Mouse (Mus musculus): ENCODE measurements around the gene Wfdc5. TPM values are rescaled to one million over a fixed set of nuclear protein-coding genes. Genes with fewer than 3 reads are reported as not detected.

Wfdc5 gene
- polyA plus RNA-seq, 1 experiment from 2014 or later = 2.6 TPM

DNA sequence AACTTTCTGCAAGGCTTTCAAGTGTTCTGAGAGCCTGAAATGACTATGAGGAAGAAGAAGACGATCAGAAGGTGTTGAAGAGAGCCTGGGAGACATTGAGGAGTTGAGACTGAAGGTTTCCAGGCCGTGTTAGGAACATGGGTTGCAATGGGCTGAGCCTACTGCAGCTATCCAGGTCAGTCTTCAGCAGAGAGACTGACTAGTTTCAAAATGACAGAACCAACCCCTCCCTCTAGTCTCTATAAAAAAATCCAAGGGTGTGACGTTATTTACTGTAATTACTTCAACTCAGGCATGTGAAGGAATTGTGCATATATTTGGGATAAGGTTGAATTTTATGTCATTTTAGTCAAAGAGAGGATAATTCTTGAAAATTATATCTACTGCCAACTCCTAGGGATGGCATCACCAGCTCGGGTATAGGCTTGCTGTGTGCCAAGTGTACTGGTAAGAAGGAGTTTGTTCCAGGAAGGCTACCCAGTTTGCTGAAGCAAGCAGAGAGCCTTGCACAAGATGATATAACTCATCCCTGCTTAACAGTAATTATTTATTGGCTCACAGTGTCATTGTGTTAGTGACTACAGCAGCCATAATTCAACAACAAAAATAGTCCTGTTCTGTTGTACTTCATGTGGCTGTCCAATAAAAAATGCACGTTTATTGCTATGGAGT lies 12.6 kb upstream of the Wfdc5 start:
- no peak overlapping the region for H3K4me3 ChIP-seq (replicated peaks)
- ATAC-seq (ENCODE audit: insufficient read depth, low FRiP score, low read depth) = no peak
- H3K9ac ChIP-seq = no peak overlapping the region
- no peaks in the 10 kb centered on the region for H3K36me3 ChIP-seq
- 69% methylated on average over 5 of the region's 5 CpGs for WGBS
- H3K27me3 ChIP-seq (replicated peaks) = no peaks in the 10 kb centered on the region
- H3K4me1 ChIP-seq = no peaks in the 10 kb centered on the region
- no peak overlapping the region for H3K4me2 ChIP-seq
- no peak overlapping the region for H3K27ac ChIP-seq
- H3K9me3 ChIP-seq = no peaks in the 10 kb centered on the region

DNA sequence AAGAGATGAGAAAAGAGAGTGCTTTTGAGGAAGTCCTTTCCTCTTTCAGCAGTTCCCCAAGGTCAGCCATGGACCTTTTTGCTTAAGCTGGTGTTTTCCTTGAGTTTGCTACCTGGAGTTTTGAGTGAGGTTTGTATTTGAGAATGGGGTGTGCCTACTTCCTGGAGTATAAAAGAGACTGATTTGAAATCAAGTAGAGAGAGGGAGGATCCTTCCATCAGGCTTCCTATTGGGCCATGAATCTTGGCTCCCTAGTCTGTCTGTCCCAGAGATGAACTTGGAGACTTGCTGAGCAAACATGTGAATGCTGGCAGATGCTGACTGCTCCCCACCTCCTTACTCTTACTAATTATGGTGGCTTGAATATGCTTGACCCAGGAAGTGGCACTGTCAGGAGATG lies 9.7 kb upstream of the Wfdc5 start:
- H3K4me1 ChIP-seq = no peaks in the 10 kb centered on the region
- no peak overlapping the region for H3K27ac ChIP-seq
- no peak overlapping the region for H3K4me2 ChIP-seq
- no peaks in the 10 kb centered on the region for H3K9me3 ChIP-seq
- H3K9ac ChIP-seq = no peak overlapping the region
- no peaks in the 10 kb centered on the region for H3K27me3 ChIP-seq (replicated peaks)
- no peaks in the 10 kb centered on the region for H3K36me3 ChIP-seq
- ATAC-seq (ENCODE audit: insufficient read depth, low FRiP score, low read depth) = no peak
- H3K4me3 ChIP-seq (replicated peaks) = no peak overlapping the region

DNA sequence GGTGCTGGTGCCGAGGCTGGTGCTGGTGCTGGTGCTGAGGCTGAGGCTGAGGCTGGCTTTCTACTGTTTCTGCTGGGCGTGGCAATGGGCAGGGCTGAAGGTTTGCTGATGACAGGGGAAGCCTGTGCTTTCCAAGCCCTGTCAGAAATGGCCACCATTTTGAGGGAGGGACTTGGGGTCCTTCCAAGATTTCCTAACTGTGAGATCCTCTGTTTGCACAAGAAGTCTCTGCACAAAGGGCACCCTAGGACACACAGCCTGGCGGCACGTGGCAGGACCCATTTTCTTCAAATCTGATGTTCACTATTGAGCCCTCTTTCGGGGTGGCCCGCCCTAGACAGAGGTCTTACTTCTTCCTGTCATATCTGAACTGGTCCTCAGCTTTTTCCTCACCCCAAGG lies 8.0 kb upstream of the Wfdc5 start, which contains the start of gene Wfdc12:
TSS of gene Wfdc12 (minus strand) at position 33 of the 400 bp plus-strand sequence.
- Histone ChIP-seq H3K4me3 (replicated peaks) (no peak within 1 kb of the TSS), H3K27ac (no peak within 1 kb of the TSS), H3K9ac (no peak within 1 kb of the TSS), H3K4me2 (no peak within 1 kb of the TSS), H3K4me1 (no peaks in the 10 kb centered on the region), H3K27me3 (replicated peaks) (no peaks in the 10 kb centered on the region), H3K36me3 (no peaks in the 10 kb centered on the region), H3K9me3 (no peaks in the 10 kb centered on the region)
- ATAC-seq (ENCODE audit: insufficient read depth, low FRiP score, low read depth) = no peak
- 82% methylated on average over 6 of the region's 6 CpGs for WGBS

DNA sequence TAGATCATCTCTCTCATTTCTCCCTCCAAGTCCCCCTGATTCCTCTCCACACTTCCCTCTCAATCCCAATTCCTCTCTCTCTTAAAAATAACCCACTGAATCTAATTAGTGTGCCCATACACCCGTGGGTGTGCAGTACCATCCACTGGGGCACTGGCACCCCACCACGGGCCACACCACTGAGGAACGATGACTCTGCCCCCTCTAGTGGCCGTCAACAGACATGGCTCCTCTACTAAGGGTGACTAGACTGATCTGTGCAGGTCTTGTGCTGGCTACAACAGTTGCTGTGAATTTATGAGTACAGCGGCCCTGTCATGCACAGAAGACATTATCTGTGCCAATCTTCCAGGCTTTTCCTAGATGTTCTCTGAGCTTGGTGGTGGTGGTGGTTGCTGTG lies 6.2 kb upstream of the Wfdc5 start:
- Histone ChIP-seq H3K27ac (no peak overlapping the region), H3K27me3 (replicated peaks) (no peaks in the 10 kb centered on the region), H3K4me1 (no peaks in the 10 kb centered on the region), H3K9ac (no peak overlapping the region), H3K9me3 (no peaks in the 10 kb centered on the region), H3K4me2 (no peak overlapping the region), H3K4me3 (replicated peaks) (no peak overlapping the region), H3K36me3 (no peaks in the 10 kb centered on the region)
- no peak for ATAC-seq (ENCODE audit: insufficient read depth, low FRiP score, low read depth)
- 32% methylated on average over 5 of the region's 5 CpGs for WGBS

DNA sequence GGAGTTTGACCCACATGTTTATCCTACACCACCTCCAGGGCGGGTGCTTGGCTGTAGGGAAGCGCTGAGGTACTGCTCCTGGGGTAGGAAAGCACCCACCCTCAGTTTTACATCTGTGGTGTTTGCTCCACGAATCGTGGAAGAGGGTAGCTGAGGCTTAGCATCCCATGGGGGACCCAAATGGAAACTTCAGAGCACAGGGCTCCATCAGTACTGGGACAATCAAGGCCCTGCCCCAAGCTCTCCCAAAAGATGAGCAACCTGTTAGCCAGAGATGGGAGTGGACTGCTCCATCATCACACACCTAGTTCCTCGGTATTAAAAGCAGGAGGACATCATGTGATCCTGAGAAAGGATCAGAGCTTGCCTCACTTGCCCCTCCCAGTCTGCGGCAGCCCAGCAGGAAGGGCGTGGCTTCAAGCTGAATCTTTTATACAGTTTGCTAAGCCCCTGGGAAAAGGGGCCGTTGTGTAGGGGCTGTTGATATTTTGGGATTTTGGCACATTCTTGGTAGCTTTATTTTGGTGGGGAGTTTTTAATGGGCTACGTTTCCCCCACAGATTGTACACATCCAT lies 1.7 kb upstream of the Wfdc5 start:
- no peak for ATAC-seq (ENCODE audit: insufficient read depth, low FRiP score, low read depth)
- H3K27ac ChIP-seq = no peak overlapping the region

DNA sequence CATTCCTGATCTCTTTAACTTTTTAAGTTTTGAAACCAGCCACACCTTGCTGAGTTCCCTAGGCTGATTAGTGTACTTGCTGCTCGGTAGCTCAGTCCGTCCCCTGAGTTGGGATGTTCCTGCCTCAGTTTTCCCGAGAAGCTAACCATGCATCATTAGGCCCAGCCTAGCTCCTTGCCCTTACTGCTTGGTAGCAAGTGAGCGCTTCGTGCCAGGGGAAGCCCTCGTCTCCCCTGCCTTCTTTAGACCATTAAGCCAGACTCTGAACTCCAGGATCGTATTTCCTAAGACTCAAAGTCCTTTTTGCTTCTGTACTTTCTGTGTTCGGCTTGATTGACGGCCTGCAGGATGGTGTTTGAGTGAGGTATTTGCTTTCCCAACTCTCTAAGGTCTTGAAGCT lies 798 bp upstream of the Wfdc5 start:
- ATAC-seq (ENCODE audit: insufficient read depth, low FRiP score, low read depth) = no peak
- Histone ChIP-seq H3K4me3 (replicated peaks) (no peak overlapping the region), H3K27me3 (replicated peaks) (no peaks in the 10 kb centered on the region; the same call in 1 of the 2 replicates)

More for the DNA sequence above, 1.7 kb upstream of the Wfdc5 start:
- no peaks in the 10 kb centered on the region for H3K36me3 ChIP-seq
- H3K4me3 ChIP-seq (replicated peaks) = no peak overlapping the region
- H3K9me3 ChIP-seq = no peaks in the 10 kb centered on the region
- H3K4me1 ChIP-seq = no peaks in the 10 kb centered on the region
- no peaks in the 10 kb centered on the region for H3K27me3 ChIP-seq (replicated peaks)
- 37% methylated on average over 9 of the region's 9 CpGs for whole genome bisulfite sequencing
- no peak overlapping the region for H3K4me2 ChIP-seq
- no peak overlapping the region for H3K9ac ChIP-seq

DNA sequence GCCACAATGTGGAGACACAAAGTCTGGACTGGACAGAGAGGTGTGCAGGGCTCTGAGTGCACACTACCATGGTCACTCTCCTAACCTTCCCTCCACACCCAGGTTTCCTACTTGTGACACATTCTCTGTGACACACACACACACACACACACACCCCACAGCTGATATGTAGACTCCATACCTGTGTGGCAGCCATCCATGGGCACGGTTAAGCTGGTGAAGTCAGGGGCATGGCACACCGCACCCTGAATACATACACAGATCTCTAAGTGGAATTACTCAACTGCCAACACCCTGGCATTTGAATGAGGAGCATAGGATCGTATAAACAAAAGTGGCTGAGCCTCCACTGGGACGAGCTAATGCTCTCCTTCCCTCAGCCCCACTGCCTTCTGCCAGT lies 1.8 kb downstream of the Wfdc5 start:
- ATAC-seq (ENCODE audit: insufficient read depth, low FRiP score, low read depth) = no peak
- Histone ChIP-seq H3K4me2 (no peak overlapping the region), H3K9ac (no peak overlapping the region), H3K36me3 (no peaks in the 10 kb centered on the region), H3K27ac (no peak overlapping the region), H3K9me3 (no peaks in the 10 kb centered on the region), H3K27me3 (replicated peaks) (no peaks in the 10 kb centered on the region; the same call in 1 of the 2 replicates), H3K4me3 (replicated peaks) (no peak overlapping the region), H3K4me1 (no peaks in the 10 kb centered on the region)
- 66% methylated on average over 4 of the region's 4 CpGs for whole genome bisulfite sequencing

More for the DNA sequence above, 798 bp upstream of the Wfdc5 start:
- Histone ChIP-seq H3K4me1 (no peaks in the 10 kb centered on the region), H3K9me3 (no peaks in the 10 kb centered on the region), H3K36me3 (no peaks in the 10 kb centered on the region), H3K4me2 (no peak overlapping the region), H3K27ac (no peak overlapping the region), H3K9ac (no peak overlapping the region)
- 66% methylated on average over 9 of the region's 9 CpGs for WGBS

DNA sequence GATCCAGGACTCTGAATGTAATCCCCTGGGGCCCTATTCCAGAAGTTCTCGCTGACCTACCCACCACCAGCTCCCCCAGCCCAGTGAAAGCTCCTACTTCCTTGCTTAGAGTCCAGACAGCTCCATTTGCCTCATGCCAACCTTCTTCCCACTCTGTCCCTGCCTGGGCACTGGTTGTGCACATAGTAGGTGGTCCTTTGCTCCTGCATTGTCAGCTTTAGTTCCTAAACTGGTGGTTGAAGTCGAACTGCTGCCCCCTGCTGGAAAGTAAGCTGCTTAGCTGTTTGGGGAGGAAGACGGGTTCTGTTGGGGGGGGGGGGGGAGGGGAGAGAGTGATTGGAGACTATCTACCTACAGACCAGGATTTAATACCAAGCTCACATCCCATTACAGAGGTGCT lies 2.4 kb downstream of the Wfdc5 start:
- Histone ChIP-seq H3K4me3 (replicated peaks) (no peak overlapping the region), H3K36me3 (no peaks in the 10 kb centered on the region), H3K9ac (no peak overlapping the region), H3K27ac (no peak overlapping the region), H3K27me3 (replicated peaks) (no peaks in the 10 kb centered on the region; the same call in 1 of the 2 replicates), H3K9me3 (no peaks in the 10 kb centered on the region), H3K4me2 (no peak overlapping the region), H3K4me1 (no peaks in the 10 kb centered on the region)
- WGBS = 37% methylated on average over 3 of the region's 3 CpGs
- ATAC-seq (ENCODE audit: insufficient read depth, low FRiP score, low read depth) = no peak

DNA sequence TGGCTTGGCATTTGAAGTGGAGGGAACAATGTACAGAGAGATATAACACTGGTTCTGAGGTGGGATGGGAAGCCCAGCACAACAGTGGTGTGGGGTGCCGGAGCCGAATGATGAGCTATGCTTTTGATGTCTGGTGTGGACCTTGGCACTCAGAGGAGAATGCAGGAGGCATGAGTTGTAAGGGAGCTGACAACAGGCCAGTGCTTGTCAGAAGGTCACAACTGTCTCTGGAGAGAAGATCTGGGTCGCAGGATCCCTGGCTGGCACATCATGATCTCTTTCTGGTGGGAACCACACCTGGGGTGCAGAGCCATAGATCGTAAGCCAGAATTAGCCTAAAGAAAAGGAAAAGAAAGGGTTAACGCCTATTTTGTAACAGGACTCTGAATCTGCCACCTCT lies 4.7 kb downstream of the Wfdc5 start:
- no peaks in the 10 kb centered on the region; the same call in 1 of the 2 replicates for H3K27me3 ChIP-seq (replicated peaks)
- no peak overlapping the region for H3K9ac ChIP-seq
- ATAC-seq (ENCODE audit: insufficient read depth, low FRiP score, low read depth) = no peak
- H3K4me3 ChIP-seq (replicated peaks) = no peak overlapping the region
- H3K36me3 ChIP-seq = no peaks in the 10 kb centered on the region
- no peak overlapping the region for H3K27ac ChIP-seq
- H3K9me3 ChIP-seq = no peaks in the 10 kb centered on the region
- H3K4me1 ChIP-seq = no peaks in the 10 kb centered on the region
- no peak overlapping the region for H3K4me2 ChIP-seq
- WGBS = 73% methylated on average over 5 of the region's 5 CpGs

DNA sequence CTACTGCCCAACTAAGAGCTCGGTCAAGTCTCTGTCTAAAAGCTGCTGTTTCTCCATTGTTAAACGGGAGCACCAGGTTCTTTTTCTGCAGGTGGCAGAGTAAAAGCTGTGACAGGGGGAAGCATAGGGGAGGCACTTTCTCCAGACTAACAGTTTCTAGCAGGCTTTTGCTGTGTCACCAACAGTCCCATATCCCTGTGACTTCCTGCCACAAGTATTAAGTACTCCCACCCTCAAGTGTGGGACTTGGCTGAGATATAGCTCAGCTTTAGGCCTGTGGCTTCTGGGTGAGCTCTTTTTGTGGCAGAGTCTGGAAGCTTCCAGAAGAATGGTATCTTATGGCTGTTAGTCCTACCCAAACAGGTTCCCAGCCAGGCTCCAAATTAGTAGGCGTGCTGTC lies 6.7 kb downstream of the Wfdc5 start:
- no peak overlapping the region for H3K4me2 ChIP-seq
- H3K9ac ChIP-seq = no peak overlapping the region
- 73% methylated on average over 3 of the region's 3 CpGs for WGBS
- H3K4me3 ChIP-seq (replicated peaks) = no peak overlapping the region
- H3K27ac ChIP-seq = no peak overlapping the region
- H3K36me3 ChIP-seq = no peaks in the 10 kb centered on the region
- peaks cover 11% of the 10 kb centered on the region for H3K27me3 ChIP-seq (replicated peaks)
- no peak for ATAC-seq (ENCODE audit: insufficient read depth, low FRiP score, low read depth)
- no peaks in the 10 kb centered on the region for H3K4me1 ChIP-seq
- no peaks in the 10 kb centered on the region for H3K9me3 ChIP-seq

DNA sequence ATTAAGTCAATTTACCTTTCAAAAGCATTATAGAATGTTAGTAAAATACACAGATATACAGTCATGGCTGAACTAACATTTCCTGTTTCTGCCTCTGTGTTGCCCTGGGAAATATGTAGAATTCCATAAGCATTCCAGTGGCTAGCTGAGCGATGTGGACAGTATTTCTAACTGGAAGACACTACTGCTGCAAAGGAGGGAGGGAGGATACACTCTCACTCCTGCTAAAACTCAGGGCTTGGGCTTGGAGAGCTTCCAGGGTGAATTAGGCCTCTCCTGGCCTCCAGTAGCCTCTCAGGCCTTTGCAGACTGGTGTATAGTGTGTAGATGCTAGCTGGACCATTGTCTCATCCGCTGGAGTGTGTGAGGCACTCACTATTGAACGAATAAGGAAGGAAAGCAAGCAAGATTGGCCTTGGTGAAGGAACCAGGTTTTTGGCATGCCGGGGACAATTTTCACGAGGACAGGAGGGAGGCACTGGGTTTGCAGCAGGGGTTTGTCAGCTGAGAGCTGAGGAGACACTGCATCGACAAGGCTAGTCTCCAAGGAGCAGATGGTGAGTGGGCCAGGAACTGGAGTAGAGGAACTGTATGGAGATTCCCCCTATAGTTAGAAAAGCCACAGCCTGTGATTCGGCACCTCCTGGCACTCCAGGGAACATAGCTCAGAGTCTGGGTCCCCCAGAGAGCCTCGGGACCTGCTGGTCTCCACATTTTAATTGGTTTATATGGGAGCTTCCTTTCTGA lies 7.7 kb downstream of the Wfdc5 start:
- ATAC-seq (ENCODE audit: insufficient read depth, low FRiP score, low read depth) = no peak
- Histone ChIP-seq H3K4me3 (replicated peaks) (no peak overlapping the region), H3K36me3 (no peaks in the 10 kb centered on the region), H3K4me1 (0 out of 2 replicates have a peak, but pooled peaks cover 4% of the 10 kb centered on the region), H3K4me2 (no peak overlapping the region), H3K9ac (no peak overlapping the region), H3K9me3 (no peaks in the 10 kb centered on the region), H3K27ac (no peak overlapping the region), H3K27me3 (replicated peaks) (peaks cover 22% of the 10 kb centered on the region)
- WGBS = 68% methylated on average over 8 of the region's 8 CpGs

DNA sequence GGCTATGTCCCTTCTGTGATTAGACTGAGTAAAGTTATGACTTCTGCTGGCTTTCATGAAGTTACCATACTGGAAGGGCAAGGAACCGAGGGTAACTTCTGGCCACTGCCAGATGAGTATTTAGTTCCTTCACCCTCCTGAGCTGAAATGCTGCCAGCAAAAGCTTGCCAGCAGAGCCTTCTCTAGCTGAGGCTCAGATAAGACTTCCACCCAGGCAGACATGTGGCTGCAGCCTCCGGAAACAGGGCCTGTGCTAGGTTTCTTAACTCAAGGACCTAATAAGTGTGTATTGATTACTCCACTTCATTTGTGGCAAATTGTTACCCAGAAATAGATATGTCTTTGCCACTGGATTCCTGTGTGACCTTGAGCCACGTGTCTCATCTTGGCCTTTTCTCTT lies 9.1 kb downstream of the Wfdc5 start:
- Histone ChIP-seq H3K27ac (no peak overlapping the region), H3K4me3 (replicated peaks) (no peak overlapping the region), H3K4me1 (peaks cover 8% of the 10 kb centered on the region), H3K9ac (no peak overlapping the region), H3K27me3 (replicated peaks) (peaks cover 36% of the 10 kb centered on the region), H3K9me3 (no peaks in the 10 kb centered on the region), H3K4me2 (no peak overlapping the region), H3K36me3 (no peaks in the 10 kb centered on the region)
- 70% methylated on average over 3 of the region's 3 CpGs for WGBS
- no peak for ATAC-seq (ENCODE audit: insufficient read depth, low FRiP score, low read depth)

All from stomach, embryonic 15.5 days (tissue).